Mouse (Mus musculus) adrenal gland, postnatal 25 days (tissue): ENCODE measurements at regions not wholly inside any gene's neighbourhood (a gene's known extent, or its start where the extent isn't known, plus 50 kb on each side); places are given as distances from the start of the nearest gene placed in this dataset.

Source experiments
- DNase-seq: peaks from one replicate; pipeline ENCODE4 v3.0.0; 2021; ENCODE audit warnings: mixed read lengths

DNA sequence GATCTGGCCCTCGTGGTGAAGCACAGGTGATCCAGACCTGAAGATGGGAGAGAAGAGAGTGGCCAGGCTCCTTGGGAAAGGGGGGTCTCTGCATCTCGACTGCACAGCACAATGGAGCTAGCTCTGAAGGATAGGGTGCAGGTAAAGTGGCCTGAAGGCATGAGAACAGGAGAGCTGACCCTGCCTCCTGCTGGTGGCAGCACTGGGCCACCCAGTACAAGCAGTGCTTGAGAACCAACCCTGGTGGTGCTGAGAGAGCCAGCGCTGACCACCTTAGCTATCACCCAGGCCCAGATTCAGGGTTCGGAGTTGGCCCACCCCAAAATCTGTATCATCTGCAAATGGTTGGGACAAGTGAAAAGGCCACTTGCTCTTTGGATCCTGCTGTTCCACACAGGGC lies 66.2 kb downstream of the A730009L09Rik start:
- no peak for DNase-seq

DNA sequence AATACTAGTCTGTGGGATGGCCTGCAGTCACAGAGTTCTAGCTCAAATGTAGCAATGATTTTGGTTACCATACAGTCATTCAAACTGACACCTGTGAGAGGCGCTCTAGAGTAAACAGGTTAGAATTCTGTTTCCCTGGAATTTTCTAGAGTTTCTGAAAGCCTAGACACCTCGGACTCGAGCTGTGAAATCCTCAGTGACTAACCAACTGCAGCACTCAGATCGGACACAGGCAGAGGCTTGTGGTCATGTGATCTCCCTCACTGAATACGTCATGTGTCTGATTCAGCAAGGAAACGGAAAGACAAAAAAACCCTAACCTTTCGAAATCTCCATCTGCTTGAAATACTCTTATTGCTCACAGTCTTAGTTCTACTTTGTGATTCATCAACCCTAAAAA lies 68.4 kb downstream of the A730009L09Rik start:
- DNase-seq: no peak

DNA sequence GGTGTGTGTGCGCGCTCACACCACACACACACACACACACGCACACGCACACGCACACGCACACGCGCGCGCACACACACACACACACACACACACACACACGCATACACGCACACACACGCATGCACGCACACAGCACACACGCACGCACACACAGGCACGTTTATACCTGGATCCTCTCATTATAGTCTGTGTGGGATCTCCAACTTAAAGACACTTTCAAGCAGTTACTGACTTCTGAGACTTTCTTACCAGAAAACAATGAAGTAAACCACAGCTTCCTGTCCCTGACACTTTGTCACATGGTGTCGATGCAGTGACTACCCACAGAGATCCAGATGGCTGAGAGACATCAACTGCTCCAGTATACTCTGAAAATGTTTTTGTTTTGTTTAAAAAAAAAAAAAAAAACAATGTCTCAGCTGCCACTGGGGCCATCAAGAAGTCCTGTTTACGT lies 68.9 kb downstream of the A730009L09Rik start:
- no peak for DNase-seq

DNA sequence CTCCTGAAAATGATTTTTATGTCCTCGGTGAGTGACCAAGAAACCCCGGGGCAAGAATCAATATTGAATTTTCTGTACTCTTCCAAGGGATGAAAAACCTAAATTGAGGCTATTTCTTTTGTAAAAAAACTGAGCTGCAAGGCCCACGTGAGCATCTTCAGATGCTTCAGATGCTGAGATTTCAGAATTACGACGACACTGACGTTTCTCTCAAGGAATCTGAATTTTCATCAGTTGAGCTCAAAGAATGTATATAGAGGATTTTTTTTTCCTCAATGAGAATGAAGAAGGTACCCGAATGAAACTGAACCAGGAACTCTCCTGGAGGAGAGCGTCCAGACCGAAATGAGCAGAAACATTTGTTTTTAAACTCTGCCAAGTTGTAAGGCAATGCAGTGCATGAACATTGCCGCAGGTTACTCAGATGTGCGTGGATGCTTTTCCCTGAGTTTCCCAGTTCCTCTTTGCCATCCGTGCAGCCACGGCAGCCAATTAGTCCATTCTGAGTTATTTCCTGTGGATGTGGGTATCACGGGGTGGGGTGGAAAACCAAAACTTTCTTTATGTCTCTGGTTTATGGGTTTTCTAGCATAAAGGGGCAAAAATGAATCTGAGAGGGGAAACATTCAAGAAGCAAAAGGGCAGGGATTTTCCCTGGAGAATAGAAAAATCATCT lies 69.9 kb downstream of the A730009L09Rik start:
- DNase-seq: no peak

DNA sequence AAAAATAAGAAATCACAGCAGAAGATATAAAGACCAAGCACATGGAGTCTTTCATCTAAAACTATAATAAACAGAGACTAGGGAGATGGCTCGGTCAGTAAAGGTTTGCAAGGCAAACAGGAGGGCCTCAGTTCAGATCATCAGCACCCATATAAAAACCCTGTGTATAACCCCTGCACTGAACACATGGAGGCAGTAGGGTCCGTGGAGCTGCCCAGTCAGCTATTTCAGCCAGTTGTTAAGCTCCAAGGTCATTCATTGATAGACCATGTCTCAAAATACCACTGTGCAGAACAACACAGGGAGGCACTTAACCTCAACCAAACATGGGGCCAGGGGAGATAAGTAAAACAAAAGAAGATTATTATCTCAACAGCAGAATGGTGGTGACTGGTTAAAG lies 78.1 kb downstream of the A730009L09Rik start:
- DNase-seq: no peak

DNA sequence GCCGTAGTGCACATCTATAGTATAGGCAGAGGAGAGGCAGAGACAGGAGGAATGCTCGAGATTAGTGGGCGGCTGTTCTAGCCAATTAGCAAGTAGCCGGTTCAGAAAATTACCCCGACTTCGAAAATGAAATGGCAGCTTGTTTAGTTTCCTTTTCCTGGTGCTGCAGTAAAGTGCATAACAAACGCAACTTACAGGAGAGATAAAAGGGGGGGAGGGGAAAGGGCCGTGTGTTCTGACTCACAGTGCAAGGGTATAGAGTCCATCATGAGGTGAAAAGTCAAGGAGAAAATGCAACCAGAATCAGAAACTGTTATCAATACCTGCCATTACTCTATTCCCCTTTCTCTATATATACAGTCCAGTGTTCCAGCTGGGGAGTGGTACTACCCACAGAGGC lies 88.0 kb downstream of the A730009L09Rik start:
- no peak for DNase-seq

DNA sequence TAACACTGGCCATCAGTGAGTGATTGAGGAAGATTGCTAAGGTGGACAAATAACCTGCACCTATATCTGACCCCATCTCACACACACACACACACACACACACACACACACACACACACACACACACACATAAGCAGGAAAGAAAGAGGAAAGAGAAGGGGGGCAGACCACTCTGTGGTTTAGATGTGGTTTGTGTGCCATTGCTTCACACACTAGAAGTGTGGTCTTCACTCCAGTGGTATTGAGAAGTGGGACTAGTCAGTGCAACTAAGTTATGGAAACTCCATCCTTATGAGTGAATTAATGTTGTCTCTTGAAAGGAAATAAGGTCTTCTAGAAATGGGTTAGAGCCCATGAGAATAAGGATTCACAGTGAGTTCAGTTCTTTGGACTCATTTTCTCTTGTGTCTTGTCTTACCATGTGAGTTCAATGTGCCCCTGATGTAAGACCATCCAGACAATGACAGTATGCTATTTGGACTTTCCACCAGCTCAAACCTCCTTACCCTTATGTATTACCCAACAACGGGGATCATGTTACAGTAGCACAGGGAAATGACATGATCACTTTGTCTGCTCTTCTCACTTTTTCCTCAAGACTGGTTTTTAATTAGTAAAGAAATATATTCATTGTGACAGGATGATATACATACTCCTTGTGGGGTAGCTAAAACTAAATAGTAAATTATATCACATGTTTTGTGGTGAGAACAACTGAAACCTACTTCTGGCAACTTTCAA lies 88.7 kb downstream of the A730009L09Rik start:
- DNase-seq: no peak

DNA sequence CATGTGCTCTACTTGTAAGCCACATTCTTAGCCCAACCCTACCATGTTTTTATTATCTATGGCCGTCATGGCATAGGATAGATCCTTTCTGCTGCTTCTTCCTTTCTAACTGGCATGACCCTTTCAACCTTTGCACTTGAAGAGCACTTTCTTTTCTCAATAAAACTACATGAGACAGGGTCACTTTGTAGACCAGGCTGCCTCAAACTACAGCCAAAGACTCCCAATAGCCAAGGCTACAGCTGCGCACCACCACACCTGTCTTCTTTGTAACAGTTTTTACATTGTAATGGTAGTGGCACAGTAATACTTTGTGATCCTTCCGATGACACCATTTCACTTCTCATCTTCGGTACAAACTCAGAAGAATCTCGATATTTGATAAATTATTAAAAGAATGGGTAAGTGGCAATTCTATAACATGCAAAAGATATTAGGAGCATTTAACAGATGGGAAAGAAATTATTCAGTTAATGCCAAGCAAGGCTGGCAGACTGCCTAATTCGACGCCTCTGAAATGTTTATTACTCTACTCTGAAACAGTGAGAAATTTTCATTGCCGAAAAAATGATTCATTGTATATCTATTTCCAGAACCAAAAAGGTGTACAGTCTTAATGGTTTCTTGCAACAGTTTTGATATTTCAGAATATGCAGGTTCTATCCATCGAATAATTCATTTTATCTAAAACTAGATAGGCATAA lies 89.5 kb downstream of the A730009L09Rik start:
- no peak for DNase-seq

DNA sequence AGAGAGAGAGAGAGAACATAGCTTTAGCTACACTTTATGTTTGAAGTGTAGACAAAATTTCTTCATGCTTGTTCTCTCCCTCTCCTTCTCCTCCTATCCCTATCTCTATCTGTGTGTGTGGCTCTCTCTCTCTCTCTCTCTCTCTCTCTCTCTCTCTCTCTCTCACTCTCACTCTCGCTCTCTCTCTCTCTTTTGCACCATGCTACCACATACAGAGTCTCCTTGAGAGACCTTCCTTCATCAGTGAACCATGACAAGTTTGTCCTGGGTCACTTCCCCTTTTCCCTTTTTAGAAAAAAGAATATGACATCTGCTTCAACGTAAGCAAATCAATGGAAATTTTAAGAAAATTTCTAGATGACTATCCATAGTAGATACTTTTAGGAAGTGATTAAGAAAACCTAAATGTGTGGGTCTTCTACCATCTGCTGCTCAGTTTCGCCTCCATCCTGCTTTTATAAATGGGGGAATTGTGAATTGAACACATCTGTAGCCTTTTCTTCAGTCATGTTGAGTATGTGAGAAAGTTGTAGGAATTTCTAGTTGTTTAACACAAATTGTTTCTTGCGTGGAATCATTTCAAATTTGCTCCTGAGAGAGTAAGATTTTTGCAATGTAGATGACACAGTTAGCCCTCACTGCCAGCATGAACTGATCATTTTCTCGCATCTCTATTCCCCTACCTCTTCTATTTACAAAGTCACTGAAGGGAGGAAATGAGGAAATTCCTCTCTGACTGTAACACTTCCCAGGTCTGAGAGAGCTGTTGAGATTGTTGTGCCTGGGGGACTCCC lies 91.3 kb downstream of the A730009L09Rik start:
- no peak for DNase-seq

DNA sequence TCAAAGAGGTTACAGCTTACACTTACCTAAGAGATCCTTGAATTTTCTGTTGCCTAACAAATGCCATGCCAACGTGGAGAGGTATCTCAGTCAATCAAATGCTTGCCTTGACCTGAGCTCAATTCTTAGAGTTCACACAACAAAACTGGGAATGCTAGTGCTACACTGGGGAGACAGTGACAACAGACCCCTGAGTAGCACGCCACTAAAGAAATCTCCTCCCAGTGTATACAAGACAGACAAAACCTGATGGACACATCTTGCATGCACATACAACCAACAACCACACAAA lies 91.8 kb downstream of the A730009L09Rik start:
- no peak for DNase-seq

DNA sequence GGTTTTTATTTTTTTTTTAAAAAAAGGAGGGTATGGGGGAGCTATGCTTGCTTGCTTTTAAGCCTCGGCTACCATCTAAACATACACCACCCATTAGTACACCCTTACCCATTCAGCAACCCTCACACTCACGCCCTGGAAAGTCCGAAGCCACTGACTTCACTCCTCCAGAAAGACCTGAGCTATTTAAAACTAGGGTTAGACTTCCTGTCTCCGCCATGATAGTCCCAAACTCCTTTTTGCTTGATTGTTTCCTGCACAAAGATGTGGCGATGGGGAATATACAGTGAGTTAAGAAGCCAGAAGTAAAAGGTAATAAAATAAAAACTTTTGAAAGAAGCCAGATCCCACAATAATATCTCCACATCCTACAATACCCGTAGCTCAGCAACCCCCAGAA lies 92.6 kb downstream of the A730009L09Rik start:
- no peak for DNase-seq

DNA sequence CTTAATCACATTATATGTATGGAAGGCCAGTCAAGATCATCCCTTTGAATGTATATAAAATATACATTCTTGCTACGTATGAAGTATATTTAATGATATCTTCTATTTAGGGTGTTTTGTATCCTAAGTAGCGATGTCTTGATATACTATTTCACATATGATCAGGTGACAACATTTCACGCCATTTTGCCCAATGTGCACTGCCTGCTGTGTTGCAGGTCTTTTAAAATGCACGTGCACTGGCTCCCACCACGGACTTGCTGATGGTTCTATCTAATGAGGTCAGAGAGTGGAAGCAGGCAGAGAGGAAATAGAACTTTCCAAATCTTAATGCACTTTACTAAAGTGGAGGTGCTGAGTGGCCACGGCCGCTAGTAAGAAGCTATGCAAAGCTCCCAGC lies 100.8 kb downstream of the A730009L09Rik start:
- DNase-seq: no peak

DNA sequence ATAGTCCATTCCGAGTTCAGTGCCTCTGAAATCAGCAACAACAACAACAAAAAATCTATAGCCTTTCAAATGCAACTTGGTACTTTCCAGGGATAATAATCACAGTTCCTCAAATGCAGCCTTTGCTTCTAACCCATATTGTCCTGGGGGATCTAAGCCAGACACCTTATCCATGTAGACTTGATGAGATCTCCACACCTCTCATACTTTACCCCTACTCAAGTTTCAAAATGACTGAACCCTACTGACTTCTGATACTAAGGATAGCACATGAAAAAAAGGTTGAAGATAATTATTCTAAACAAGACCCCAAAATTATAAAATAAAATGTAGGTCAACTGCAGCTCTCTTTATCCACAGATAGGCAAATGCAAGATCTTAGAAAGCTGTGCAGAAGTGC lies 101.2 kb downstream of the A730009L09Rik start:
- no peak for DNase-seq

DNA sequence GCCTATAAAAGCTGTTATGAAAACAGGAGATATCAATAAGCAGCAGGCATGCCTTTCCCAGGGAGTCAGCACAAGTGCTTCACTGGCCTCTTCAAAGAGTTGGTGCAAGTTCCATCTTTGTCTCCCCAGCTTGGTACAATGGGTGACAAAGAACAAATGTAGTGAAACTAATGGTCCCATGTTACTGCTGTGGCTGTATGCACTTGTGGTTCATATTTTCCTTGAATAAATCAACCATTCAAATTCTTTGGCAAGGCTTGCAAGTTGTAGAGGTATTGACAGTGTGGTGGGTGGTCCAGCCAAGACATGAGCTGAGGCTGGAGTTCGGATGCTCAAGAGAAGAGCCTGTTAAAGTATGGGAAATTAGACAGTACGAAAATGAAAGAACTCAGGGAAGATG lies 103.5 kb downstream of the A730009L09Rik start:
- DNase-seq: no peak

DNA sequence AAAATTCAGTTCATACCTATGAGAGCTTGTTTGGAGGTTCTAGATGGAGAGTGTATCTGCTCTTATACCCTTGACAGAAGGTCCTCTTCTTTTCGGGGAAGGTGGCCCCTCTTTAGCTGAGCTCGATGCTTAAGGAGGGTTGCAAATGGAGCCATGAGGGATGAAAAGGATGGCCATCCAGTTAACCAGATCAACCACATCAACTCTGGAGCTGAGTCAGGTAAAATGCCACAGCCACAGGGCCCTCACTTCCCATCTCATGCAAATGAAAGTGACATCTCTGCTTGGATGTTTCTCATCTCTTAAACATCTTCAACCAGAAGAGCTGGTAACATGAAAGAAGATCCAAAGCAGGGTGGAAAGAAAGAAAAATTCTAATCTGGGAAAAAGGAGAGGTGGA lies 105.0 kb downstream of the A730009L09Rik start:
- no peak for DNase-seq

DNA sequence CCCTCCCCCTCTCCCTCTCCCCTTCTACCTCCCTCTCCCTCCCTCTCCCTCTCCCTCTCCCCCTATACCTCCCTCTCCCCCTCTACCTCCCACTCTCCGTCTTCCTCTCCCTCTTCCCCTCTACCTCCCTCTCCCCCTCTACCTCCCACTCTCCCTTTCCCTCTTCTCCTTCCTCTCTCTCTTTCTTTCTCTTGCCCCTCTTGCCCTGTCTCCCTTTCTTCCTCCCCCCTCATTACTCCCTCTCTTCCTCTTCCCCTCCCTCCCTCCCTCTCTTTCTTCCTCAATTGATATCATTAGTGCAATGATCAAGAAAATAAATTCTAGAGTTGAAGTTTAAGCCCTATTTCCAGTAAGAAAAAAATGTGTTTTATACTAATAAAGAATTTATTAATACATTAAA lies 105.9 kb downstream of the A730009L09Rik start:
- no peak for DNase-seq

DNA sequence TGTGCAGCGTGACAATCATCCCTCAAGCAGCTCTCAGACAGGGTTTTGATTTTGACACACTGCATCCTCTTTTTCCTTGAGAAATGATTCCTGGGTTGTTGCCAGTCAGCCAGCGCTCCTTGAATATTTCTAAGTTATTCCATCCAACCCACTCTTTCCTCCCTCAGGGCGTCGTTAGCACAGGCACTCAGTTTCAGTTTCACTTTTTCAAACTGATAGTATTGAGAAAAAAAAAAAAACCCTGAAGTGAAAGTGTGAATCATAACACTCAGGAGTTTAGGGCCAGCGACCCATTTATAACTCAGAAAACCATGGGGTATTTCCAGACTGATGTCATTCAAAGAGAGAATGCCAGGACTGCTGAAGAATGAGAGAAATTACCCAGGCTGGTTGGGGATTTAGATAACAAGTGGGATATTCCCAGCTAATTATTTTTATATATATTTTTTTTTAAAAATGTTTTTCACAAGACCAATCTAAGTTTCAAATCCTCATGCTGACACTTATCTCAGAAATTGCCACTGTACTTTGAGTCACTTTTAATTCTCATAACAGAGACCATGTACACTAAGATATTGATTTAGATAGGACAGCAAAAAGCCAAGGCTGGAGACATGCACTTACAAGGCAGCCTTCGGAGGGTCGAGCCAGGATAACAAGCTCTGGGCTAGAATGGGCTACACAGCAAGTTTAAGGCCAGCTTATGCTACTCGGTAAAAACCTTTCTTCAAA lies 106.5 kb downstream of the A730009L09Rik start:
- peak; percentile 3 for DNase-seq

DNA sequence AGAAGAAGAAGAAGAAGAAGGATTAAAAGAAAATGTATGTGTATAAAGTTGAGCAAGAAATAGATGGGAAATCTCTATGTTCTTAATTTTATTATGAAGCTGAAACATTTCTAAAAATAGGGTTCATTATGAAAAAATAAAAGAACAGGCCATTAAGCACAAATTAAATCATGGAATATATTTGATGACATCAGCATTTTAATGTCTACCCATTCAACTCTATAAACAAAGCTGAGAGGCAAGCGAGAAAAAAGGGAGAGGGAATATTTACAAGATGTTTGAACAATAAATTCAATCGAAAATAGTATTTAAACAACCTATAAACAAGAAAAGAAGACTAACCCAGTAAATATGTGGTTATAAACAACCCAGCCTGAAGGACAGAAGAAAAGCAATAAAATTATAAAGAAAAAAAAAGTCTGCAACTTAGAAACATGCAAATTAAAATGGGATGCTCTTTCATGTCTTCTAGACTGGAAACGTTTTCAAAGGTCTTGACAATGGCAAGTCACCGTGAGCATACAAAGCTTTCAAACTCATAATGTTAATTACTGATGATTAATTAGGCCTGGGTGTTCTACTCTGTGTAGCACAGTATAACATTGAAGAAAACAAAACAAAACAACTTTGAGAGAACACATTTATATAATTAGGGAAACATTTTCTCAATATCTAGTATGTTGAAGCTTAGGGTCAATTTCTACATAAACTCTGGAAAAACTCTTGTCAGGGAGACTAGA lies 108.6 kb downstream of the A730009L09Rik start:
- DNase-seq: no peak

DNA sequence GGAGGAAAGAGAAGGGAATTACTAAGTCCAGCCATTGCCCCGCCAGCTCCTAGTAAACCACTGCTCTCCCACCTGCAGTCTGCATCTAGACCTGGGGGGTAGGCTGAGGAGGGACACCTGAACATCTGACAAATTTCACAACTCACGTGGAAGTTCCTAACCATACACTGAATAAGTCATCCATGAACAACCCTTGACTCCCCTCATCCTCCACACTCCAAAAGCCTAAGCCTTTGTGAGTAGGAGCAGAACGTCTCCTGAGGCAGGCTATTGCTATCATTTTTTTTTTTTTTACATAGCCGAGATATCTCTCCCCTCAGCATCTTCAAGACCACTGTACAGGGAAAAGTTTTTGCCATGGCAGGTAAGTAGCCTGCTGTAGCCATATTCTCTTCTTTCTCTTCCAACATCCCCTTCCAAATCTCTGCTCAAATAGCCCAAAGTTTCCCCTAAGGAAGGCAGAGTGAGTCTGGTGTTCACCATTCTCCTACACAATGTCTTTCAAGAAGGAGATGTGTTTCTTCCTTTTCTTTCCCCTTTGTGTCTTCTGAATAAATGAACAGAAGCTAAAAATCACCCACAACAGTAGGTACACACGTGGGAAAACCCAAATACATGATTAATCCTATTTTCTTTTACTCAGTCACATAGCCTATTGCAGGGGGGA lies 109.7 kb downstream of the A730009L09Rik start:
- no peak for DNase-seq

DNA sequence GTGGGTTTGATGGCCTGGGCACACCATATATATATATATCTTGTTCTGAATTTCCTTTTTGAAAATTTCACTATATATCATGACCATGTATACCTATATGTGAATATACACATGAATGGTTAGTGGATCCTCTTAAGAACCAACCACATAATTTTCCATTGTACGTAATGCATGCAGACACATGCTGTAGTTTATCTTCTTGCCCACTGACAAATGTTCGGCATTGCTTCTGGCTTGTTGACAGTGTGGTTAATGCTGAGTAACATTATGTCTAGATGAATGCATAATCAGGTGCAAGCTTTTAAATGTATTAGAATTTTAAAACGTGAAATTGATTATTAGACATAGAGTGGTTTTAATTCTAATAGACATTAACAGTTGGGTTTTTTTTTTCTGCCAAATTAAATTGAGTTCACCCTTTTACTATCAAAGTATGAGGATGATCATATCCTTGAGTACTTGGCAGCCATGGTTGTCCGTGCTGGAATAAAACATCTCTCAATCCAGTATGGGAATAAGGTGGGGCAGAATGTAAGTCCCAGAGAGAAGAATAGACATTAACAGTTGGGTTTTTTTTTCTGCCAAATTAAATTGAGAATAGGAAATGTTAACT lies 110.3 kb downstream of the A730009L09Rik start:
- no peak for DNase-seq
